In genomic region chr9:48466804-48467203, GRCm38 (mm10) we compare ENCODE assay signal across 9 mouse cellular contexts. TPM values are rescaled to one million over a fixed set of nuclear protein-coding genes. Genes with fewer than 3 reads are reported as not detected.
A peak's percentile ranks its signal among the peaks of the same experiment; 100 is the strongest.
DNase-seq lines count a peak whose midpoint lies in the region; ATAC-seq and TF ChIP-seq lines count a peak whose summit lies in the region.
"Had no signal": no experiment of that assay in that cellular context is flagged by ENCODE, and none has a peak within 500 bp of the region (broad histone marks: within the 10 kb centered on the region; RNA-seq: fewer than 3 reads in every experiment).

No protein-coding gene starts in this region.

- H3K27ac ChIP-seq in intestine, postnatal 0 days (ENCODE audit: low read depth, low read length) = no peak overlapping the region
- H3K27ac ChIP-seq in intestine, embryonic 16.5 days (ENCODE audit: low read length) = no peak overlapping the region
- H3K27ac ChIP-seq in ES-E14 (ENCODE audit: insufficient read depth, low read depth, low read length, poor library complexity, severe bottlenecking) = no peak overlapping the region
- H3K27ac ChIP-seq in limb, embryonic 14.5 days (replicated peaks; ENCODE audit: low read depth, low read length) = no peak overlapping the region
- H3K27ac ChIP-seq: liver, embryonic 15.5 days had no signal

- peak; percentile 93 for TF ChIP-seq CTCF in intestine, postnatal 0 days (IDR thresholded peaks at IDR 0.05; ENCODE audit: low read depth)
- peak; percentile 67; the same call in 1 of the 2 replicates for TF ChIP-seq CTCF in brain, embryonic 14.5 days (IDR thresholded peaks at IDR 0.05; ENCODE audit: borderline replicate concordance, extremely low read depth, insufficient read depth, insufficient read length)

- no peak for ATAC-seq in intestine, postnatal 0 days
- no peak for ATAC-seq in intestine, embryonic 16.5 days
- ATAC-seq in limb, embryonic 14.5 days (ENCODE audit: low FRiP score, low read depth) = no peak

- in situ Hi-C loops in ES-E14 (cut with MboI; ENCODE audit: low sequenced_read_pairs in 2 of 2, unreplicated experiment in 2 of 2) = no loop called here

- DNase-seq in ES-E14 (ENCODE audit: low read depth, low spot score) = peak; percentile 72
- peak; percentile 35 for DNase-seq in brain, embryonic 14.5 days (ENCODE audit: low read depth)
- peak; percentile 37 to 63 for DNase-seq in gastrocnemius, postnatal 4 days (ENCODE audit: low spot score in 2 of 2)
- DNase-seq in limb, embryonic 14.5 days (ENCODE audit: low spot score) = peak; percentile 5
- peak; percentile 26 for DNase-seq in retina, adult 2 months (ENCODE audit: low read depth, low spot score)
- DNase-seq in urinary bladder, postnatal 14 days (ENCODE audit: low spot score) = peak; percentile 78

- peaks cover 17% of the 10 kb centered on the region for H3K36me3 ChIP-seq in intestine, postnatal 0 days (ENCODE audit: control insufficient read depth, insufficient read depth)
- H3K36me3 ChIP-seq in intestine, embryonic 16.5 days (ENCODE audit: control insufficient read depth, insufficient read depth, low read length) = peaks cover 4% of the 10 kb centered on the region
- H3K36me3 ChIP-seq in ES-E14 (ENCODE audit: control insufficient read depth, insufficient read depth, low read length, poor library complexity, severe bottlenecking) = peaks cover 15% of the 10 kb centered on the region
- H3K36me3 ChIP-seq in limb, embryonic 14.5 days (ENCODE audit: control insufficient read depth, insufficient read depth, low read length) = peaks cover 40% of the 10 kb centered on the region

- TF ChIP-seq POLR2A in brain, embryonic 14.5 days (IDR thresholded peaks at IDR 0.05; ENCODE audit: borderline replicate concordance, extremely low read depth, insufficient read depth, insufficient read length, poor library complexity, severe bottlenecking) = no peak
- TF ChIP-seq POLR2A in limb, embryonic 14.5 days (IDR thresholded peaks at IDR 0.05; ENCODE audit: borderline replicate concordance, extremely low read depth, insufficient read depth, insufficient read length) = no peak

- no peaks in the 10 kb centered on the region for H3K9me3 ChIP-seq in intestine, postnatal 0 days (ENCODE audit: control insufficient read depth)
- no peaks in the 10 kb centered on the region for H3K9me3 ChIP-seq in intestine, embryonic 16.5 days (ENCODE audit: control insufficient read depth, low read length)
- no peaks in the 10 kb centered on the region for H3K9me3 ChIP-seq in ES-E14 (ENCODE audit: control insufficient read depth, insufficient read depth, low read depth, low read length)
- H3K9me3 ChIP-seq in limb, embryonic 14.5 days (ENCODE audit: control insufficient read depth, low read length) = peaks cover 4% of the 10 kb centered on the region
- H3K9me3 ChIP-seq: liver, embryonic 15.5 days had no signal

- H3K4me3 ChIP-seq in intestine, postnatal 0 days (ENCODE audit: low read depth, low read length) = no peak overlapping the region
- no peak overlapping the region for H3K4me3 ChIP-seq in intestine, embryonic 16.5 days (ENCODE audit: low read length)
- no peak overlapping the region for H3K4me3 ChIP-seq in ES-E14 (ENCODE audit: insufficient read depth in 1 of 2, low read depth in 1 of 2, low read length in 2 of 2, poor library complexity in 1 of 2, severe bottlenecking in 1 of 2)
- no peak overlapping the region for H3K4me3 ChIP-seq in limb, embryonic 14.5 days (replicated peaks; ENCODE audit: low read length)
- H3K4me3 ChIP-seq: liver, embryonic 15.5 days had no signal

- H3K4me1 ChIP-seq in intestine, postnatal 0 days (replicated peaks; ENCODE audit: control insufficient read depth, insufficient read depth, low read length) = no peaks in the 10 kb centered on the region
- no peaks in the 10 kb centered on the region for H3K4me1 ChIP-seq in intestine, embryonic 16.5 days (ENCODE audit: control insufficient read depth, insufficient read depth, low read length)
- peaks cover 0 to 1% of the 10 kb centered on the region in 2 experiments; a peak in 2 of 4 replicates for H3K4me1 ChIP-seq in ES-E14 (ENCODE audit: control insufficient read depth in 2 of 2, insufficient read depth in 2 of 2, low read length in 2 of 2, poor library complexity in 1 of 2)
- no peaks in the 10 kb centered on the region for H3K4me1 ChIP-seq in limb, embryonic 14.5 days (ENCODE audit: control insufficient read depth, insufficient read depth, low read length)
- H3K4me1 ChIP-seq: liver, embryonic 15.5 days had no signal

- H3K27me3 ChIP-seq in intestine, postnatal 0 days (replicated peaks; ENCODE audit: control insufficient read depth, insufficient read depth, low read length) = no peaks in the 10 kb centered on the region
- no peaks in the 10 kb centered on the region for H3K27me3 ChIP-seq in intestine, embryonic 16.5 days (replicated peaks; ENCODE audit: control insufficient read depth, insufficient read depth, low read length)
- no peaks in the 10 kb centered on the region for H3K27me3 ChIP-seq in limb, embryonic 14.5 days (ENCODE audit: control insufficient read depth, insufficient read depth, low read length)
- H3K27me3 ChIP-seq: liver, embryonic 15.5 days had no signal

- no peak overlapping the region for H3K4me2 ChIP-seq in intestine, postnatal 0 days (replicated peaks; ENCODE audit: low read depth)
- no peak overlapping the region for H3K4me2 ChIP-seq in intestine, embryonic 16.5 days (ENCODE audit: low read depth, low read length)
- H3K4me2 ChIP-seq in limb, embryonic 14.5 days (replicated peaks; ENCODE audit: low read depth, low read length, severe bottlenecking) = no peak overlapping the region
- H3K4me2 ChIP-seq: liver, embryonic 15.5 days had no signal

- WGBS in intestine, postnatal 0 days = 69% methylated on average over 3 of the region's 3 CpGs
- WGBS in intestine, embryonic 16.5 days = 66% methylated on average over 3 of the region's 3 CpGs
- WGBS in limb, embryonic 14.5 days = 65% methylated on average over 3 of the region's 3 CpGs

- H3K9ac ChIP-seq in intestine, postnatal 0 days (ENCODE audit: low read depth, low read length) = no peak overlapping the region
- H3K9ac ChIP-seq in intestine, embryonic 16.5 days (ENCODE audit: low read depth, low read length) = no peak overlapping the region
- H3K9ac ChIP-seq in ES-E14 (ENCODE audit: insufficient read depth, low read depth, low read length, poor library complexity, severe bottlenecking) = no peak overlapping the region
- H3K9ac ChIP-seq in limb, embryonic 14.5 days (ENCODE audit: low read depth, low read length, severe bottlenecking) = no peak overlapping the region
- H3K9ac ChIP-seq: liver, embryonic 15.5 days had no signal

TF ChIP-seq in ES-E14, 5 proteins besides CTCF, POLR2A, EP300 and RAD21:
- TF ChIP-seq ZNF384 (IDR thresholded peaks at IDR 0.05; ENCODE audit: low read depth, low read length) (no peak), MAFK (IDR thresholded peaks at IDR 0.05; ENCODE audit: insufficient read depth, low read depth, low read length) (peak; percentile 98), CHD2 (IDR thresholded peaks at IDR 0.05; ENCODE audit: low read depth, low read length) (no peak), ZC3H11A (IDR thresholded peaks at IDR 0.05; ENCODE audit: borderline replicate concordance, low read depth, low read length) (peak; percentile 80), HCFC1 (IDR thresholded peaks at IDR 0.05; ENCODE audit: borderline replicate concordance, insufficient read depth, low read length) (no peak)

RNA-seq across cellular contexts. Expression of gene Rexo2, which starts 13.6 kb away (rescaled TPM):
- 70.3 and 70.6 TPM in 2 replicates for polyA plus RNA-seq in intestine, postnatal 0 days (2015; fragmentation: Nextera tagmentation; extraction: Ambion mirVana)
- polyA plus RNA-seq in intestine, embryonic 16.5 days (2015; fragmentation: Nextera tagmentation; extraction: Ambion mirVana) = 97.9 and 108 TPM in 2 replicates
- total RNA-seq in ES-E14 (2012; rRNA removed) = 55.5 and 64.7 TPM in 2 replicates
- polyA plus RNA-seq in brain, embryonic 14.5 days (2012; rRNA removed) = 80.3 and 93.7 TPM in 2 replicates
- 10 to 100 TPM; 56.4 TPM for total RNA-seq in gastrocnemius, postnatal 4 days (2021)
- polyA plus RNA-seq in limb, embryonic 14.5 days (2012; rRNA removed) = 105 and 119 TPM in 2 replicates
- polyA plus RNA-seq in limb, embryonic 14.5 days (2014; fragmentation: Nextera tagmentation; extraction: Ambion mirVana) = 101 and 111 TPM in 2 replicates

RNA-seq across cellular contexts. Expression of gene Rbm7, which starts 28.3 kb away (rescaled TPM):
- 73.5 and 74.0 TPM in 2 replicates for polyA plus RNA-seq in intestine, postnatal 0 days (2015; fragmentation: Nextera tagmentation; extraction: Ambion mirVana)
- polyA plus RNA-seq in intestine, embryonic 16.5 days (2015; fragmentation: Nextera tagmentation; extraction: Ambion mirVana) = 104 and 110 TPM in 2 replicates
- 29.9 and 40.0 TPM in 2 replicates for total RNA-seq in ES-E14 (2012; rRNA removed)
- 38.6 and 43.9 TPM in 2 replicates for polyA plus RNA-seq in brain, embryonic 14.5 days (2012; rRNA removed)
- total RNA-seq in gastrocnemius, postnatal 4 days (2021) = 10 to 100 TPM; 31.9 to 32.9 TPM
- polyA plus RNA-seq in limb, embryonic 14.5 days (2012; rRNA removed) = 51.5 and 54.7 TPM in 2 replicates
- polyA plus RNA-seq in limb, embryonic 14.5 days (2014; fragmentation: Nextera tagmentation; extraction: Ambion mirVana) = 115 and 122 TPM in 2 replicates

RNA-seq across cellular contexts. Expression of gene Gm5617, which starts 28.4 kb away (rescaled TPM):
- polyA plus RNA-seq in intestine, postnatal 0 days (2015; fragmentation: Nextera tagmentation; extraction: Ambion mirVana) = 72.0 and 72.3 TPM in 2 replicates
- 30.0 and 32.1 TPM in 2 replicates for polyA plus RNA-seq in intestine, embryonic 16.5 days (2015; fragmentation: Nextera tagmentation; extraction: Ambion mirVana)
- 21.9 and 32.5 TPM in 2 replicates for total RNA-seq in ES-E14 (2012; rRNA removed)
- polyA plus RNA-seq in brain, embryonic 14.5 days (2012; rRNA removed) = 18.8 and 25.5 TPM in 2 replicates
- total RNA-seq in gastrocnemius, postnatal 4 days (2021) = 10 to 100 TPM; 13.8 to 24.5 TPM
- 21.6 and 34.3 TPM in 2 replicates for polyA plus RNA-seq in limb, embryonic 14.5 days (2012; rRNA removed)
- polyA plus RNA-seq in limb, embryonic 14.5 days (2014; fragmentation: Nextera tagmentation; extraction: Ambion mirVana) = 39.5 and 39.8 TPM in 2 replicates

Comparison
In these comparisons a context has a peak if more than half of its experiments do, and no peak if none do; other contexts are left out.
1. DNase-seq: peak in every context shown above with its lines; median percentile 78 in urinary bladder, postnatal 14 days; 72 in ES-E14; 50 in gastrocnemius, postnatal 4 days; 35 in brain, embryonic 14.5 days; 26 in retina, adult 2 months; 5 in limb, embryonic 14.5 days.